Mouse (Mus musculus) urinary bladder, adult 18-20 months (tissue): ENCODE data around the gene Card10.

Experiments
- DNase-seq, 2 experiments: peaks; one replicate each; pipeline ENCODE4 v3.0.0; 2022; ENCODE audit warnings: low spot score in 2 of 2, mixed read lengths in 2 of 2

Gene Card10

DNA sequence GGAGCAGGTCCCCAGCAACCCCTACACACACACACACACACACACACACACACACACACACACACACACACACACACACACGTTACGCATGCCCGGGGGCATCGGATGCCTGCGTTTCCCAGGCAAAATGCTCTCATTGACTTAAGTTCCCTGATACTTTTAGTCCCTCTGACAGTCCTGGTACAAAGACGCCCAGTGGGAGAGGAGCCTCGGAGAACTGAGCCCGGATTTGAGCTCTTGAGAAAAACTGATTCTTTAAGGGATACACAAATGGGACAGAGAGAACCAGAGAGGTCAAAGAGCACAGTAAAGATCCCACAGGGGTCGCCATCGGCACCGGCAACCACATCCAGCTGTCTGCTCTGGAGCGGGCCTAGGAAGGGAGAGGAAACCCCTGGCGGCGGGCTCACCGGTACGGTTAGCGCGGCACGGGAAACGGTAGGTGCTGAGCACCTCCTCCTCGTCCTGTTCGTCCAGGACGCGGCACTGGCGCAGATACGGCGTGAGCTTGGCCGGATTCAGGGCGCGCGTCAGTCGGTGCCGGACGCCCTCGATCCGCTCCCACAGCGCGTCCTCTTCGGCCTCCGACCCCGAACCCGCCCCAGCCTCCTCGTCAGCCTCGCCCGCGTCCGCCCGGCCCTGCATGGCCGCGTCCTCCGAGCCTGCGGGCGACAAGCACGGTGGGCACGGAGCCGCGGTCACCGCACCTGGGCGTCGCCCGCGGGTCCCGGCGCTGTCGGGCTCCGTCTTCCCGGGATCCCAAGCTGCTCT, 686 bp downstream of the Card10 start:
- DNase-seq = peak in 1 of 2 experiments; percentile 41

DNA sequence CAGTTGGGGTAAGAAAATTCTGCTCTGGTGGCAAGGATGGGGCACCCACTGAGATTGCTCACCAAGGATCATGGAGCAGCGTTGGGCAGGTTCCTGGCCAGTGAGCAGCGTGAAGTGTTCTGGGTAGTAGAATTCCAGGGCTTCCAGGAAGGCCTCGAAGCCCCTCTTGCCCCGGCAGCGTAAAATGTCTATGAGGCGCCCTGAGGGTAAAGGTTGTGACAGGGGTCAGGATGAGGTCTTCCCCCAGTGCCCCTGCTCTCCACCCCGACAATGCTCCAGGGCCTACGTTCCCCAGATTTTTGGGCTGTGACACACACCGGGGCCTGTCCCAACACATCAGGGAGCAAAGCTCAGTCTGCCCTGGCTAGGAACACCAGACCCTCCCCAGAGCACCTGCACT, 1.3 kb downstream of the Card10 start:
- no peak for DNase-seq

DNA sequence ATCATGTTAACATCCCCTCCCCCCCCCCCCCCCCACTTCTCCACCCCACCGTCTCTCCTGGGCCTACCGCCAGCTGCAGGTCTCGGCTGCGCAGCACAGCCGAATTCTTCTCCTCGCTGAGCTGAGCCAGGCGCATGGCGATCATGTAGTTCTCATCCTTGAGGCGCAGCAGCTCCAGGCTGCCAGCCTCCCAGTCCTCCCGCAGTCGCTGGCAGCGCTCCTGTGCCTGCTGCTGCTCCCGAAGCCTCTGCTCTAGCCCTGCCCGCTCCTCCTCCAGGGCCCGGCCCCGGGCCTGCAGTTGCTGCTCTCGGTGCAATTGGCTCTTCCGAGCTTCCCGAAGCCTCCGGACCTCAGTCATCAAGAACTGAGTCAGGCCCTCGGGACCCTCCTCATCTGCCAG, 3.8 kb downstream of the Card10 start:
- DNase-seq = no peak

DNA sequence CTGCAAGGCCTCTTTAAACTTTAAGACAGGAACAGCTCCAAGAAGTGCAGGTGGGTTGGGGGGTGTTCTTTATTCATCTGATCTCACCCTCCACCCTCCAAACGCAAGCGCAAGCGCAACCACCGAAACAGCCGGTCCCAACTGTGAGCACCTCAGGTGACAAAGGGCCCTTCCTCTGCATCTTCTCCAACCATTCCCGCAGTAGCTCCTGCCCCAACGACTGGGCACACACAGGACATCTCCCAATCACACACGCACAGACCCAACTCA, 5.8 kb downstream of the Card10 start:
- DNase-seq = no peak

DNA sequence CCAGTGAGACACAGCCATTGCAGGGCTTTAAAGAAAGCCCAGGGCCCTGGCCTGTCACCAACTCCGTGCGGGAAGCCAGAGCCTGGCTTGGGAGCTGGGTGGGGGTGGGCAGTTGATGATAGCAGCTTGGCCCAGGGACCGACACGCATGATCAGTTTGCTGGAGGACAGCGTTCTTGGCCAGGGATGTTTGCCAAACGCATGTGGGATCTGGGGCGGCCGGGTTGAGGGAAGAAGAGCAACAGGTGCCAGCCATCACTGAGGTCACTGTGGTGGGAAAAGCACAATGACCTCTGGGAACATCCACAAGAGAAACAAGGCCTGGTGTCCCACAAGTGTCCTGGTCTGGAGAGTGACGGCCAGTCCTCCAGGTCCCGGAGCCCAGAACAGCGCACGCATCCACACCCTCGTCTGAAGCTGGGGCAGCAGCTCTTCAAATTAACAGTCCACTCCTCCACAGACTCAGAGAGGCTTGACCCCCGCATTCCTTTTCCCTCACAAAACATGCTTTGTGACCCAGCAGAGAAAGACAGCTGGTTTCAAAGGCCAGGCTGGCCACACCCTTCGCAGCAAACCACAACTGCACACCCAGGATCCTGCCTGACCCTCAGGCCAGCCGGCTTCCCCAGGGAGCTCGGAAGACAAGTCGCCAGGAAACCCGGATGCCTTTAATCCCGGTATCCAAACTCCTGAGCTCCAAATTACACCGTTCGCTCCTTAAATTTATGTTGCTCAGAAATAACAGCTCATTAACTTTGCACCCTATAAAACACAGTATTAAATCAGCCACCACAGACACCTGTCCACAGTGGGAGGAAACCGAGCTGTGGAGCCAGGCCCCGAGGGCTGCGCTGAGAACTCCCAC, 6.4 kb downstream of the Card10 start:
- DNase-seq = no peak

DNA sequence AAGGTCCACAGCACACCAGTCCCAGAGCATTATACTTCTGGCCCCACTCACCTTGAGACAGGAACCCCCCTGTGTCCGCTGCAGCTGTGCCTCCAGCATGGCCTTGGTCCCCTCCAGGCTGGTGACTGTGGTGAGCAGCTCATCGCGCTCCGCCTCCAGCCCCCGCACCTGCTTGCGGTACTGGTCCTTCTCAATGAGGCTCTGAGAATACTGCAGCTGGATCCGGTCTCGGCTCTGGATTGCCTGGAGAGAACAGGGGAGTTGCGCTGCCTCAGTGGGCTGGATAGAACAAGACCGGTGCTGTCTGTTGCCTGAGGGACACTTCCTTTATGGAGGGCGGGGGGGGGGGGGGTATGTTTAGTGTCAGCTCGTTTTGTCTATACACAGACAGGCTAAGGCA, 11.9 kb downstream of the Card10 start:
- DNase-seq = no peak

DNA sequence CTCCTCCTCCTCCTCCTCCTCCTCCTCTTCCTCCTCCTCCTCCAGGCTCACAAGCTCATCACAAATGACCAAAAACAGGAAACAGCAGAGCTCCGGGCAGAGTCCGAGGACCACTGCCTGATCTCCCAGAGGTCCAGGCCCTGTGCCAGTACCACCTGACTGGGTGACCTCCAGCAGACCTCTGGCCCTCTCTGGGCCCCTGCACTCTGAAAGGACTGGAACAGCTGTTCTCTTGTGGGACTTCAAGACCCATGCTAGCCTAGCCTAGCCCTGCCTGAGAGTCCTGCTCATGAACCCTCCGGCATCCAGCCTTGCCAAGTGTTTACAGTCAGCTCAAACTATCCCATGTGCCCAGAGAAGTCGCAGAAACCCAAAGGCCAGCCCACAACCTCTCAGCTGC, 12.4 kb downstream of the Card10 start:
- no peak for DNase-seq

DNA sequence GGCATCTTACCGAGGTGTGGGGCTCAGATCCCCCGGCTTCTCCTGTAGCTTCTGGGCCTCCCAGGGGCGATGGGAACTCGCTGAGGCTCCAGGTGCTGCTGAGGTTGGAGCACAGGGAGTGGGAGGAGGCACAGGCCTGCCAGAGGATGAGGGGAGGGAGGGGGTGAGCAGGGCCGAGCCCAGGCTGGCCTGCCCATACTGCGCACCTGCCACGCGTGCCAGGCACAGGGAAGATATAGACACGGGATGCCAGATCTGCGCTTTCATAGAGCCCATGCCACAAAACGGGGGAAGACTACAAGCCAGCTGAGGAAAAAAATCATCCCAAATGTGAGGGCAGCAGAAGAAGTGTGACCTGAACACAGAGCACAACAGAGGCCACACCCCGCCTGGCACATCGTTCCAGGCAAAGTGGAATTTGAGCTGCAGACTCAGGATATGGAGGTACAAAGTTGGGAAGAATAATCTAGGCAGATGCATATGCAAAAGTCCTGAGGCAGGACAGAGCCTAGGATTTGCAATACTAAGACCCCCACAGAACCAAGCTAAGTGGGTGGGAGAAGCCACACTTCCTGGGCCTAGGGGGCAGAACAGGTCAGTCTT, 13.0 kb downstream of the Card10 start:
- DNase-seq = no peak

DNA sequence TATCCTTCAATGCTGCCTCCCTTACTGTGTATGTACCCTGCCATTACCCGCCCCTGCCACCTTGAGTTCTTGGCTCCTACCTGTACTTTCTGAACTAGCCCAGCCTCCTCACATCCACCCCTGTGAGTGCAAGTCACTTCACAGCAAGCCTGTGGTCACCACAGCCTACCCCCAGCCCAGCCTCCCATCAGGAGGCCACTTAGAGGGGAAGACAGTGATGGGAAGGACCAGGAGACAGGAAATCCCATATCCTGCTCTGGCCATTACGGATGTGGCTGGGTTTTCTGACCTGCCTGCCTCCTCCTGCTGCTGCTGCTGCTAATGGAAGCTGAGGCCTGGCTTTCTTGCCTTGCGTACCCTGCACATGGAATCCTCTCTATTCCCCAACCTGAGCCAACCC, 14.8 kb downstream of the Card10 start:
- DNase-seq = no peak

DNA sequence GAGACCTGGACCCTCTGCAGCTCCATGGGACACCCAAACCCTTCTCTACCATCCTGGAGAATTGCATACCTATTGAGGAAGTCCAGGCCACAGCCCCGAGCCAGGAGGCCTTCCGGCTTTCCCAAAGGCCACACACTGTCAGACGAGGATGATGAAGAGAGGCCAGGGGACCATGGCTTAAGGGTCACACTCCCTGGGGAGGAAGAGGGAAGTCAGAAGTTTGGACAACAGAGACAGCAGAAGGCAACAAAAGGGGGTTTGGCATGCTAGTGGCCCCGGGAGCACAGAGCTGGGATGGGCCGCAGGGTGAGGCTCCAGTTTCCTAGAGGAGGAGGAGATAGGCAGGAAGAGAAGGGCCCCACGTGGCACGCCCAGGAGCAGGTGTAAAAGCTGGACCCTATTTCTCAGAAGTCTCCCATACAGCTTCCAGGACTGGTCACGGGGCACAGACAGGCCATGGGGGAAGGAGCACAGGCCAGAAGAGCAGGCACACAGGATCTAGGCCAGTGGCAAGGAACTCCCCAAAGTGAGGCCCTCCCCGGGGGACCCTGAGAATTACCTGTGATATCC, 15.5 kb downstream of the Card10 start:
- no peak for DNase-seq

DNA sequence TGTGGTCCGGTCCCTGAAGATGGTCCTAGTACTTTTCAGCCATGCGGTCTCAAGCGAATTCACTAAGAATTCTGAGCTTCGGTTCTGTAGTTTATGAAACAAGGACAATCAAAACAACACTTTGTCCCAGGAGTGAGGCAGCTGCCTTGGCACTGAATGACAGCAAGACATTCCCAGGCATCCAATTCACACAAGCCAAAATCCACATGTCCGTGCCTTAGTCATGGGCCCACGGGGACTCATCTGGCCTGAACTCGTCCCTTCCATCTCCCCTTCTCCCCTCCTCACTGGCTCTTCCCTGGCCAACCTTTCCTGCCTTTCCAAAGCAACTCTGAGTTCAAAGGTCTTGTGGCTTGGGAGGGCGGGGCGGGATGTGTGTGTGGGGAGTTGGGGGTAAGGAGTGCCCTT, 16.4 kb downstream of the Card10 start:
- no peak for DNase-seq

DNA sequence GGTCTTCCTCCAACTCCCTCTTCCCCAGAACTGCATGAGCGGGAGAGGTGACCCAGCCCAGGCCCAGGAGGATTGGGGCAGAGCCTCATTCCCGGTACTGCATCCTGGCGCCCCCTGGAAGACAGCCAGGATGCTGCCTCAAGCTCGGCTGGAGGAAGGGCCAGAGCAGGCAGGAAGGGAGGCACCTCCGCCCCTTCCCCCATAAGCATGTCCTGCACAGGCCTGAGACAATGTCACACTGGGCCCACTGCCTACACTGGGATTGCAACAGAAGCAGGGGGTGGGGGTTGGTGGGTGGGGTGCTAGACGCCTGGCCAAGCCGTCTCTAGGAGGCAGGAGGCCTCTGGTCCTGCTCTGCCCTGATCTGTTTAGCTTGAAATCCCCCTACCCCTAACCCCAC, 16.9 kb downstream of the Card10 start:
- peak in 1 of 2 experiments; percentile 43 for DNase-seq

DNA sequence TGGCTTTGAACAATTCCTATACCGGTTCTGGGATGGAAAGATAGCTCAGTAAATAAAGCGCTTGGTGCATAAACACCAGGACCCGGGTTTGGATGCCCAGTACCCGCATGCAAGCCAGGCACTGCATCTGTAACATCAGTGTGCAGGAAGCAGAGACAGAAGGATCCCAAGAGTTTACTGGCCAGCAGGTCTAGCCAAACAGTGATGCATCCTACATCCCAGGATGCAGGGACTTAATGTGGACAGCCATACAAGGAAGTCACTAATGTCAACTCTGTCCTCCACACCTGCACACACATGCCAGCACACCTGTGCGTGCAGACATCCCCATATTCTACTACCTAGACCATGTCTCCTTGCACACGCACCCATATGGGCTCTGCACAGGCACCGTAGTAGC, 17.6 kb downstream of the Card10 start:
- DNase-seq = no peak

DNA sequence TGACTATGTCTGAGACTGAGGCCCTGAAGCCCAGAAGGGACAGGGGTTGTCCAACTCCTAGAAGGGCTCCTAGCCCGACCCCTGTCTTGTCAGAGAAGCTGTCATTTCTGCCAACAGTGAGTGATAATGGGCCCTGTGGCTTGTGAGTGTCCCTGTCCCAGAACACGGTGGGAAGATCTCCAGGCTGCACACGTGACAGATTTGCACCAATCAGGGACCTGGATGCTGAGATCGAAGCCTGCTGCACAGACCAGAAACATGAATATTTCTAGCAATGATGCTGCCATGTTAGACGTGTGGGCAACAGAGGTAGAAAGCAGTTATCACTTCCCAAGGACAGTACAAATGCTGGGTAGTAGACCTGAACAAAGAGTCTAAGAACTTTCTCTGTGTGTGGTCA, 18.3 kb downstream of the Card10 start:
- DNase-seq = no peak

DNA sequence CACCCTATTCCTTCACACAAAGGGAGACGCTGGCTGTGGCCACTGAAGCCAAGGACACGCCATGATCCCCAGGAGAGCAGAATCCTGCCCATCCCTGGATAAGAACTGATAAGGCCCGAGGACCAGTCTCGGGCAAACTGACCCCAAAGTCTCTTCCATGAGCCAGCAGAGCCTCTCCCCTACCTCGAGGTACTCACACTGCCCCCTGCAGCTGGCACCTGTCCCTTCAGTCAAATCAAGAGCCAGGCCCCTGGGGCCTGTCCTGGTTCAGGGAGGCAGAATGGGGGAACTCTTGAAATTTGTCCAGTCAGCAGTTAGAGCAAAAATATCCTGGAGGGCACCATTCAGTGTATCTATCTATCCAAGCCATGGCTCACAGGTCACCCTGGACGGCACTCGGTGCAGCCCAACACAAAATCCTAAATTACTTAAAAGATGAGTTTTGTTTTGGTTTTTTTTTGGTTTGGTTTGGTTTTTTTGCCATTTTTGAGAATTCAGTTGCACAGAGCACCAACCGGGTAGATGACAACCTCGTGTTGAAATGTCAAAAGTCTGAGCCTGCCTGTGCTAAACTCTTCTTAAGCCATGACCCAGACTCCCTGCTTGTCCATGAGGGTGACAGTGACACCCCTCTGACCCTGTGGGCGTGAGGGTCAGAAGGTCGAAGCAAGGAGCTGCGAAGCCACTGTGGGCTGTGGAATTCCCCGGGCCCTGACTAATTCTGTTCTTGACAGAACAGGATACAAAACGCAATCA, 20.3 kb downstream of the Card10 start:
- no peak for DNase-seq

DNA sequence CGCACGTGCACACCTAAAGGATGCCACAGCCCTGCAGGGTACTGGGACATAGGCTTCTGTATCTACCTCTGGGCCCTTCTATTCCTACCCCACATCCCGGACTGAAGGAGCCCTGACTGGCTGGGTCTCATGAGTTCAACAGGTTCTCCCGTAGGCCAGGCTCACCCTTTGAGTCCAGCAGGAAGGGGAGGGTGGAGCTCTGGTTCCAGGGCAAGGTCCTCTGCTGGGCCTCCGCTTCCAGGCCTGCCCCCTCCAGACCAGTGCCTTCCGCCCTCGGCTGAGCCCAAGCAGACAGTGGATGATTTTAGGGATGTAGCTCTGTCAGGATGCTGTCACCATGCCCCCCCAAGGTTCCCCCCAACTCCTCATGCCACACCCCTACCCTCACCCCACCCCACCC, 21.9 kb downstream of the Card10 start:
- DNase-seq = no peak

DNA sequence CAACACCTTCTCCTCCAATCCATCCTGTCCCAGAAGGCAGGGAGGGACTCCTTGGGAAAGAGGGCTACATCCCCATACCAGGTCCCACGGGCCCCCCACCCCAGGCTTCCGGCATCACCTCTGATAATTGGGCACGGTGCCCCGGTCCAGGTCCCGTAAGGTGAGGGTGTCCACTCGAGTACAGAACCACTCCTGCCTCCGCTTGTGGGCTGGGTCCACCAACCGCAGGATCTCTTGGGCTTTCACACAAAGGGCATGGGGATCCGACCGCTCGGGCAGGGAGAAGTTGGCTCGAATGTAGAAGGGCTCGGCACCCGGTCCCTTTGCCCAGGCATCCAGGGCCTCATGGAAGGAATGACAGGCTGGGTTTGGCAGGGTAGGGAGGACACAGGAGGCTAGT, 22.5 kb downstream of the Card10 start:
- DNase-seq = no peak

DNA sequence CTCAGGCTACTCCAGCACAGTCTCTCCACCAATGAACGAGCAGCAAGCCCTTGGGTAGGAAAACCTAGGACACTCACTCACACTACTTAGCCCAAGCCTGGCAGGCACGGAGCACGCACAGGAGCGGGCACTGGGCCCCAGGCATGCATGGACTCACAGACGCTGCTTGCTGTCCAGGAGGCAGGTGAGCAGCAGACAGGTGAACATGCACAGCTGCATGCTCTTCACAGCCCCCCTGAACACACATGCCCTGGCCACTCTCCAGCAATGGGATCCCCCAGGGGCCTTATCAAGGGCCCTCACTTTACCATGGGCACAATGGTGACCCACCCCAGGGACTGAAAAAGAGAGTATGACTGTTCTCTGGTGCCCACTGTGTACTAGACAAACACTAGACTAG, 23.2 kb downstream of the Card10 start:
- DNase-seq = no peak

DNA sequence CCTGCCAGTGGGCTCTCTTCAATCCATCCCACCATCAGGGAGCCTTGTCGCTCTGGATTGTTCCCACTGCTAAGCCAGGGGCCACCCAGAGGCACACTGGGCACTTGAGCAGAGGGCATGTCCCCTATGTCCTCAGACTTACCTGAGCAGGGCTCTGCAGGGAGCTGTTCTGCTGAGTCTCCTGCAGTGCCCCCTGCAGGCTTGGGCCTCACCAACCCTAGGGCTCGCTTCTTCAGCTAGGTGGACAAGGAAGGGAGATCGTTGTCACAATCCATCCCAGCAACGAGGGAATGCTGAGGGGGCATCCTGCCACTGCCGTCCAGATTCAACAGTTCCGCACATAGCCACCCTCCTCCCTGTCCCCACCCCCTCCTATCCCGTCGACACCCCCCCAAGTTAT, 23.6 kb downstream of the Card10 start:
- no peak for DNase-seq

DNA sequence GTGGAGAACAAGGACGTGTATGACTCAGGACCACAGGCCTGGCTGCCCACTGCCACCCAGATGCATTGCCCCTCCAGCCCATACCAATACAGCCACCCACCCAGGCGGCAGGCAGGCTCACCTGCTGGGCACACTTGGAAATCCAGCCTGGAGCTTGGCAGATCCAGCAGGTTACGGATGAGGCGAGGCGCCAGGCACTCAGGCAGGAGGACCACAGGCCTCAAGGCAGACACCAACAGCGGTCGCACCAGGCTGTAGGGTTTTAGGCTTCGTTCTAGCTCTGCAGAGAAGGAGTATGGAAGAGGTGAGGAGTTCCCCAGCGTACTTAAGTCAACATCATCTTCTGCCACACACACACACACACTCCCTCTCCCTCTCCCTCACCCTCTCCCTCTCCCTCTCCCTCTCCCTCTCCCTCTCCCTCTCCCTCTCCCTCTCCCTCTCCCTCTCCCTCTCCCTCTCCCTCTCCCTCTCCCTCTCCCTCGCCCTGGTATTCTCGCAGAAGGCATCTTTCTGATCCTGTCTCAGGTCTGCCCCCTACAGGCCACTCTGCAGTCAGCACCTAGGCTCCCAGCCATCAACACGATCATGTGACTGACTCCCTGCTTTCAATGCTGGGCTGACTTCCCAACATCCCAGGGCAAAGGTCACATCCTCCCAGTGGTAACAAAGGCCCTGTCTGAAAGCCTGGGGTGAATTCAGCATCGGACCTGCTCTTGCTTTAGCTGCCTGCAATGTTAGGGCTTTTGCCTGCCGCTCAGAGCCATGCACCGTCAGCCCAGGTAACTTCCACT, 24.6 kb downstream of the Card10 start:
- DNase-seq = peak; percentile 41 to 56

DNA sequence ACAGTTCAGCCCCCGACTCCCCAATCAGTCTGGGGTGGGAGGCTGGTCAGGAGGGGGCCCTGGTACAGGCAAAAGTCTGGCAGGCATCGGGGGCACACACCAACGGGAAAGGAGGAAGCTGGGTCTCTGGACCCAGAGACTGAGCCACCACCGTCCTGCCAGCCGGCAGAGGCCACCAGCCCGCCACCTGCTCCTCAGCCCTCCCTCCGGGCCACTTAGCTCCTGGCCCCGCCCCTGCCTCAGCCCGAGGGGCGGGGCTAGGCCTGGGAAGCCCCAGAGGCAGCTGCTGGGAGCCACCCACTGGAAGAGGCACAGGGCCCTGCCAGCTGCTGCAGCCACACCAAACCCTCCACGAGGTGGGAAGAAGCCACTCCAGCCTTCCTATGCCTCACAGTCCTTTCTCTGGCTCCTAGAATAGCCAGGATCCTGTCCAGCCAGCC, 29.5 kb downstream of the Card10 start, which contains the start of gene Mfng:
Gene Mfng (minus strand): TSS at position 186 of the 440 bp plus-strand sequence.
- no peak for DNase-seq
